Mouse (Mus musculus): ENCODE measurements around the gene Tas2r121.
"Not testable (repeated sequence)": the region's sequence is repeated elsewhere in the genome, so short reads cannot be mapped to it uniquely, and the experiment has no call there.

Tas2r121 gene

DNA sequence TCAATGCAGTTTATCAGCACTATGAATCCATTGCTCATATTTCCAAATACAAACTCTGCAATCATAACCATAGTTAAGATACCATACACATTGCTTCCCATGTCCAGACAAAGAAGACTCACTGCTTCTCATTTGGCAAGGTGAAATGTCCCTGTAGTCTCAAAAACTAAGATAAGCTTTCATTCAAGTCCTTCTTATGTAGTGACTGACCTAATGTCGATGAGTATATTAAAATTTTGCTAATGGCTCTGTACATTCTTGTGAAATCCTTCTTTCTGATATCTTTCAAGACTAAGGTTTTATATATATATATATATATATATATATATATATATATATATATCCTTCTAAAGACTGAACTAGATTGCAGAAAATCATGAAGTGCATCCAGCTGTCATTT is at the start of gene Tas2r121:
Tas2r121 (minus strand) TSS at position 101 of the 400 bp plus-strand sequence.
- no peak for DNase-seq

DNA sequence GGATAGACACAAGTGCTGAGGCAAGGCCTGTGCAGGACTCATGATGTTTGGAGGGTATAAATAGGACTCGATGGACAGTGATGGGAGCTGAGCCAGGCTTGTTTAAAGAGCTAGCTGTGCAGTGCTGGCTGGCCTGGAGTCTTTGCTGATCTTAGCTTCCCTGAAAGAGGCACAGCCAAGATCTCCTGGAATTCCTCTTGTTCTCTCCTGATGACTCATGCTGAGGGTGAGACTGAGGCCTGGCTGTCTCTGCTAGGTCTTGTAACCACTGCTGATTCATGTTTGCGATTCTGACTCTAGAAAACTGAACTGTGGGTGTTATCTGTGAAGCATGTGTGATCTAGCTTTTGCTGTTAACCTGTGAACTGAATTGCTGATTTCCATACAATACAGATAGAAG is 49.4 kb upstream of the Tas2r121 start:
- no peak for DNase-seq

DNA sequence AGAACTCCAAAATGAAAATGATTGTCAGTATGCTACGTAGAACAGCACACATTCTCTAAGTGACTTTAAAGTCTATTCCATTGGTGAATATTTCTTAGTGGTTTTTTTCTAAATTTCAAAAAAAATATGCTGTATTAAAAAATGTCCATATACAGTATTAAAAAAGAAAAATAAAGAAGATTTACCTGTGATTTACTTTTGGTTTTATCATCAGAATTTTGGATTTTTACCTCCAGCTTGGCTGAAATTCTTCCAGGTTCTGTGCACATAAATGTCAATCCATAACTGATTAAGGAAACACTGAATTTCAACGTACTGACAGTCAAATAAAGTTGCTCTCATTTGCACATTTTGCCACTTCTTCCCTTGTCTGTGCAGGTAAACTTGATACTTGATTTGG is 37.1 kb upstream of the Tas2r121 start, which contains the start of gene Tas2r115:
Tas2r115 (minus strand) TSS at position 101 of the 400 bp plus-strand sequence.
- DNase-seq = no peak

DNA sequence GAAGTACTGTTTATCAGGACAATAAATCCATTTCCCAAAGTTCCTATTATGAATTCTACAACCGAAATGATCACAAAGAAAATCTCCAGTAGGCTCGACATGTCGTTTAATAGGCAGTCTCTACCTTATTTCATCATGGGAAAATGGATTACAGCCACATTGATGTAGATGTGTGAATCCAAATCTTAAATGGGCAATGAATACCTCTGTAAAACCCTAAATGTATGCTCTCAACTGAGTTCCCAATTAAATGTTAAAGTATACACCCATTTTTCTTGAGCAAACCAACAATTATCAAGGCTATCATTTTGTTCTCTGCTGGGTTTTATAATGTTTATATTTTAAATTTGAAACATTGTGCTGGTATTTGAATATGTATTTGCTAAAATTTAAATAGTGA is 11.0 kb upstream of the Tas2r121 start, which contains the start of gene Tas2r122:
Tas2r122 (minus strand) TSS at position 101 of the 400 bp plus-strand sequence.
- DNase-seq = no peak

DNA sequence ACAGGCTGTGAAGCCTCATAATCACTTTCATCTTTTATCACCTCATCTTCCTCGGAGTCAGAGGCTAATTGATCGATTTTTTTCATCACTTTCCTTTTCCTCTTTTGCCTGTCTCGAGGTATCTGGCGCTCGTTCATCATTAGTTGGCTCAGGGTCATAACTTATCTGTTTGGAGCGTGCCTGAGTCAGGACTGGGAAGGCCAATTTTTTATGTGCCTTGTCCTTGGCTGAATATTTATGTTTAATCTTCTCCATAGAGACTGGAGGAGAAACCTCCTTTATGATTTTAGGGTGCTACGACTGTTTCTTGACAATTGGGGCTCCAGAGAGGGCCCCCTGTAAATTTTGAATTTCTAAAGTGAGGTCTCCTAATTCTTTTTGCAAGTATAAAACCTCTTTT is 9.2 kb downstream of the Tas2r121 start:
- not testable (repeated sequence) for DNase-seq

DNA sequence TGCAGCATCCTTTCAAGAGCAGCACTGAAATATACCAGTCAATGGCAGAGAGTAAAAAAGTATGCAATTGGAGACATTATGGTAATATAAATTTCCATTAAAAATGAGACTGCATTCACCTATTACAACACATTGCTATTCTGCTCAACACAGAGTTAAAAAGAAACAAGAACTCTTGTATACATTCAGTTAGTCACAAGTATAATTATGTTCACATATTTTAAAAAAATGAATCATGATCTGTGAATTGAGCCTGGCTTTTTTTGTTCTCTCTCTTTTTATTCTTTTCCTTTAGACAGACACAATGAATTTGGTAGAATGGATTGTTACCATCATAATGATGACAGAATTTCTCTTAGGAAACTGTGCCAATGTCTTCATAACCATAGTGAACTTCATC is 44.2 kb downstream of the Tas2r121 start, which contains the start of gene Tas2r120:
Tas2r120 (plus strand) TSS at position 301 of the 400 bp plus-strand sequence.
- DNase-seq = no peak

DNA sequence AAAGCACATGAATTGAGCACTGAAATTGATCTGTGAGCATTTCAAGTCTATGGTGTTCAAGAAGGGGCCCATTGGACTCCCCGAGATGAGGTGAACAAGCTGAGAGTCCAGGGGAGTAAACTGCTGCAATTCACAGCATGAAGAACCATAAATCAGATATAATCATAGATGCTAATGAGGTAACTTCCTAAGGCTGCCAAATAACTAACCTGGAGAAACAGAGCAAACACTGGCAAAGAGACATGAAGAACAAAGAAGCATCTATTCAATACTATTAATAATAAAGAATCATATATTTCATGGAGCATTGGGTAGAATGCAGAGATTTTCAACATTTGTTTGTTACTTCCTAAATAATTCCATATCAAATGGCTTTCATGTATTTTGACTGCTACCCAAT is 49.4 kb downstream of the Tas2r121 start, which contains the start of gene A630073D07Rik:
A630073D07Rik (minus strand) TSS at position 101 of the 400 bp plus-strand sequence.
- no peak for DNase-seq
